Mouse (Mus musculus): ENCODE results near the gene Fndc3a. TPM values are rescaled to one million over a fixed set of nuclear protein-coding genes. Genes with fewer than 3 reads are reported as not detected.

The Fndc3a gene
- polyA plus RNA-seq, 1 experiment: 43.8 TPM

DNA sequence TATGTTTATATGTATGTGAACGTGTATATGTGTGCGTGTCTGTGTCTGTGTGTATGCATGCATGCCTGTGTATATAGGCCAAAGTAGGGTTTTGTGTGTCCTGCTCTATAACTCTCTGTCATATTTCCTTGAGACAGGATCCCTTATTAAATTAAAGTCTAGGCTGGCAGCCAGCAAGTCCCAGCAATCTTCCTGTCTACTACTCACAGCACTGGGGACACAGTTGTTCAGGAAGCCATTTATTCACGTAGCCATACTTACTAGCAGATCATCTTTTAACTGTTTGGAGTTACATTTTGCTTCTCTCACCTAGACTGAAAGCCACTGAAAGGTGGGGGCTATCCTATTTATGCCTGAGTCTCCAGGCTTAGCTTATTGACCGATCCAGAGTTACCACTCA is 29.0 kb upstream of the Fndc3a start:
- TF ChIP-seq POLR2A (IDR thresholded peaks at IDR 0.05; ENCODE audit: low read depth, low read length) (no peak), CTCF (conservative IDR thresholded peaks at IDR 0.05; ENCODE audit: insufficient read depth, insufficient read length, low read depth, low read length) (no peak)
- Histone ChIP-seq H3K36me3 (ENCODE audit: control insufficient read depth, insufficient read depth, low read length) (no peaks in the 10 kb centered on the region), H3K4me3 (ENCODE audit: insufficient read depth, low read depth, low read length) (no peak overlapping the region), H3K4me1 (ENCODE audit: control insufficient read depth, insufficient read depth, low read length) (no peaks in the 10 kb centered on the region), H3K27me3 (replicated peaks; ENCODE audit: control insufficient read depth, insufficient read depth, low read length) (no peaks in the 10 kb centered on the region), H3K27ac (ENCODE audit: insufficient read depth, low read depth, low read length) (no peak overlapping the region)
- peak; percentile 23 for DNase-seq
- WGBS: 87% methylated on average over 4 of the region's 4 CpGs

- Histone ChIP-seq H3K4me3 (ENCODE audit: insufficient read depth, low read depth, low read length) (no peak overlapping the region), H3K27me3 (replicated peaks; ENCODE audit: control insufficient read depth, insufficient read depth, low read length) (no peaks in the 10 kb centered on the region), H3K27ac (ENCODE audit: insufficient read depth, low read depth, low read length) (no peak overlapping the region), H3K36me3 (ENCODE audit: control insufficient read depth, insufficient read depth, low read length) (no peaks in the 10 kb centered on the region), H3K4me1 (ENCODE audit: control insufficient read depth, insufficient read depth, low read length) (0 out of 2 replicates have a peak, but pooled peaks cover 3% of the 10 kb centered on the region)
- 73% methylated on average over 4 of the region's 4 CpGs for WGBS
- TF ChIP-seq CTCF (conservative IDR thresholded peaks at IDR 0.05; ENCODE audit: insufficient read depth, insufficient read length, low read depth, low read length) (no peak), POLR2A (IDR thresholded peaks at IDR 0.05; ENCODE audit: low read depth, low read length) (no peak)
- DNase-seq: no peak
Measured at GRCm38 (mm10) chr14:72738217-72738616, 28.4 kb upstream of the Fndc3a start.

DNA sequence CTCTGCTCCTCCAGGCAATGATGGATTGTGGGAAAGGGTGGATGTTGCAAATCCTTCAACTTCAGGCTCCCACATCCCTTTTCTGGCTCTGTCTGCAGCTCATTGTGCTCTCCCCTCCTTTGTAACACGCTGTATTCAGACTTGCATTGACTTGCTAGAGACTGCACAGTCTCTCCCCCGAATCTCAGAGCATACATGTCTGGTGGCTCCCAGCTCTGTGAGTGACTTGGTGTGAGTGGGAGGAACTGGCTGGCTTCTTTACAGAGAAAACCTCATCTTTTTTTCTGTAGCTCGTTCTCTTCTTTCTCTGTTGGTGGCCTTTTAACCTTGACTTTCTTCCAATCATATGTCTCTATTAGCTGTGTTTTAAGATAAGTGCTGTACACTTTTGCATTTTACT is 16.1 kb upstream of the Fndc3a start:
- no peak overlapping the region for H3K4me3 ChIP-seq (ENCODE audit: insufficient read depth, low read depth, low read length)
- no peak for TF ChIP-seq POLR2A (IDR thresholded peaks at IDR 0.05; ENCODE audit: low read depth, low read length)
- TF ChIP-seq CTCF (conservative IDR thresholded peaks at IDR 0.05; ENCODE audit: insufficient read depth, insufficient read length, low read depth, low read length): no peak
- DNase-seq: no peak
- no peaks in the 10 kb centered on the region for H3K4me1 ChIP-seq (ENCODE audit: control insufficient read depth, insufficient read depth, low read length)
- no peaks in the 10 kb centered on the region for H3K36me3 ChIP-seq (ENCODE audit: control insufficient read depth, insufficient read depth, low read length)
- 54% methylated on average over 3 of the region's 3 CpGs for WGBS
- H3K27me3 ChIP-seq (replicated peaks; ENCODE audit: control insufficient read depth, insufficient read depth, low read length): no peaks in the 10 kb centered on the region
- H3K27ac ChIP-seq (ENCODE audit: insufficient read depth, low read depth, low read length): no peak overlapping the region

DNA sequence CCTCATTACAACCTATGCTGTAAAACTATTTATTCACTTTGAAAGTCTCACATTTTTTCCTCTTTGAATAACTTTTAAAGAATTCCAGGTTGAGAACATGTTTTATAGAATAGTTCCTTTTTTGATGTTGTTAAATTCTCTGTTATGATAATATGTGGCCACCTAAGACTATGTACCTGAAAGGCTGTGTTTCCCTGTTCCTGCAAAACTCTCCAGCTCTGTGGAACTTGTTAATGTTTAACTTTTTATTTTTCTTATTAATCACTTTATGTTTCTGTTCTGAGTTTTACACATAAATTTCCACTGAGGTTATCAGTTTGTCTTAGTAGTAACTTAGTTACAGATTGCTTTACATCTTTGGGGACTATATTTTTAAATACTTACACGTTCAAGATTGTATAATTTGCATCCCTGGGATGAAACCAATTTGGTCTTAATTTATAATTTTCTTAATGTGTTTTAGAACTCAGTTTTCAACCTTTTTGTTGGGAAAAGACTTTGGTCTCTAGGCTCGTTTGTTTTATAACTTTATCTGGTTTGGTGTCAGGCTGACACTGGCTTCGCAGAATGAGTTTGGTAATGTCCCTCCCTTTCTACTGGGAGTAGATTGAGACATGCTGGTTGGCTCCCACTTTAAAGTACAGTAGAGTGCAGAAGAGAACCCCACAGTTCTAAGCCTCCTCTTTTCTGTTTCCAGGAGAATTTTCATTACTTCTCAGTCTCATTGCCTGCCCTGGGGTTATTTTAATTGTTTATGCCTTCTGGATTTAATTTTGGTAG is 12.7 kb upstream of the Fndc3a start:
- no peak for TF ChIP-seq POLR2A (IDR thresholded peaks at IDR 0.05; ENCODE audit: low read depth, low read length)
- no peak for TF ChIP-seq CTCF (conservative IDR thresholded peaks at IDR 0.05; ENCODE audit: insufficient read depth, insufficient read length, low read depth, low read length)
- Histone ChIP-seq H3K27ac (ENCODE audit: insufficient read depth, low read depth, low read length) (no peak overlapping the region), H3K4me1 (ENCODE audit: control insufficient read depth, insufficient read depth, low read length) (no peaks in the 10 kb centered on the region), H3K4me3 (ENCODE audit: insufficient read depth, low read depth, low read length) (no peak overlapping the region), H3K27me3 (replicated peaks; ENCODE audit: control insufficient read depth, insufficient read depth, low read length) (no peaks in the 10 kb centered on the region), H3K36me3 (ENCODE audit: control insufficient read depth, insufficient read depth, low read length) (no peaks in the 10 kb centered on the region)
- DNase-seq: no peak
- 41% methylated on average over 3 of the region's 3 CpGs for WGBS

DNA sequence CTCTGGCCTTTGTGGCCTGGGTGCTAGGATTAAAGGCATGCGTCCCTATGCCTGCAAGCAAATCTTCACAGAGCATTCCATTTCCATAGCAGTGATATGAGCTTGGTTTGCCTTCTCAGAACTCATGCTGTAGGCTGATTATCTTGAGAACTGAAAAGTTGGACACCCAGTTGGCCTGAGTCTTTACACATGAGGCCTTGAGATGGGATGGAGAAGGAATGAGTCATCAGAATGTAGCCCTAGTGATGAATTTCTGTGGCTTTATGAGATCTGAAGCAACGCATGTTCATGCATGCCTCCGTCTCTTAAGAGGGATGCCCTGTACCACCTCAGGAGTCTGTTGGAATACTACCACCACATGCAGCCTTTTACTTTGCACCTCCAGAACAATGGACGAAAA is 6.4 kb upstream of the Fndc3a start:
- DNase-seq: no peak
- Histone ChIP-seq H3K36me3 (ENCODE audit: control insufficient read depth, insufficient read depth, low read length) (no peaks in the 10 kb centered on the region), H3K27me3 (replicated peaks; ENCODE audit: control insufficient read depth, insufficient read depth, low read length) (no peaks in the 10 kb centered on the region), H3K4me1 (ENCODE audit: control insufficient read depth, insufficient read depth, low read length) (peaks cover 7% of the 10 kb centered on the region), H3K27ac (ENCODE audit: insufficient read depth, low read depth, low read length) (no peak overlapping the region), H3K4me3 (ENCODE audit: insufficient read depth, low read depth, low read length) (no peak overlapping the region)
- WGBS: 94% methylated on average over 4 of the region's 4 CpGs
- TF ChIP-seq POLR2A (IDR thresholded peaks at IDR 0.05; ENCODE audit: low read depth, low read length) (no peak), CTCF (conservative IDR thresholded peaks at IDR 0.05; ENCODE audit: insufficient read depth, insufficient read length, low read depth, low read length) (no peak)

DNA sequence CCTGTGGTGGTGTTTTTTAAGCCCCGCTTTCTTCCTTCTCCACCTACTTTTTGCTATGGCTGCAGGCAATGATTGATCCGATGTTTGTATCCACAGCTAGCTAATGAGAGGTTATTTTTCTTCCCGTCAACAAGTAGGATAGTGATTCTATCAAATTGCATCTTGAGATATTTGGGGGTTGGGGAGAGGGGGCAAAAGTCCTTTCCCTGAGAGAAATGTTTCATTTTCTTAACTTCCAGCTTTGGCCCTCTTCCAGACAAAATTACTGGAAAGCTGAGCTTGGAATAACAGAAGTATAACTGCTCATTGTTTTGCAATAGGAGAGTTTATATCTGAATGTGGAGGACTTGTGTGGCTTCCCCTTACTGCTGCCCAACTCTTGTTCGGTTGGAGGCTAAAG is 1.3 kb upstream of the Fndc3a start:
- H3K36me3 ChIP-seq (ENCODE audit: control insufficient read depth, insufficient read depth, low read length): no peaks in the 10 kb centered on the region
- no peak for TF ChIP-seq POLR2A (IDR thresholded peaks at IDR 0.05; ENCODE audit: low read depth, low read length)
- TF ChIP-seq CTCF (conservative IDR thresholded peaks at IDR 0.05; ENCODE audit: insufficient read depth, insufficient read length, low read depth, low read length): no peak
- 31% methylated on average over 4 of the region's 4 CpGs for WGBS
- H3K4me3 ChIP-seq (ENCODE audit: insufficient read depth, low read depth, low read length): no peak overlapping the region; the same call in 1 of the 2 replicates
- peak; percentile 57 for DNase-seq
- H3K27me3 ChIP-seq (replicated peaks; ENCODE audit: control insufficient read depth, insufficient read depth, low read length): no peaks in the 10 kb centered on the region
- H3K27ac ChIP-seq (ENCODE audit: insufficient read depth, low read depth, low read length): no peak overlapping the region
- H3K4me1 ChIP-seq (ENCODE audit: control insufficient read depth, insufficient read depth, low read length): peaks cover 7% of the 10 kb centered on the region

GRCm38 (mm10) chr14:72710341-72711027 is 681 bp upstream of the Fndc3a start:
- Histone ChIP-seq H3K4me1 (ENCODE audit: control insufficient read depth, insufficient read depth, low read length) (peaks cover 7% of the 10 kb centered on the region), H3K36me3 (ENCODE audit: control insufficient read depth, insufficient read depth, low read length) (no peaks in the 10 kb centered on the region), H3K27me3 (replicated peaks; ENCODE audit: control insufficient read depth, insufficient read depth, low read length) (no peaks in the 10 kb centered on the region), H3K4me3 (ENCODE audit: insufficient read depth, low read depth, low read length) (peak overlapping the region; percentile 99), H3K27ac (ENCODE audit: insufficient read depth, low read depth, low read length) (peak overlapping the region; percentile 33)
- peak; percentile 44 for DNase-seq
- 1% methylated on average over 38 of the region's 38 CpGs for WGBS
- TF ChIP-seq POLR2A (IDR thresholded peaks at IDR 0.05; ENCODE audit: low read depth, low read length) (no peak), CTCF (conservative IDR thresholded peaks at IDR 0.05; ENCODE audit: insufficient read depth, insufficient read length, low read depth, low read length) (no peak)
